Mouse (Mus musculus) heart, embryonic 11.5 days (tissue): Measurements from ENCODE around the gene Bco1. TPM values are rescaled to one million over a fixed set of nuclear protein-coding genes. Genes with fewer than 3 reads are reported as not detected.

Source experiments
- ATAC-seq: fragments of 200-750 bp; cut with Nextera tagmentation; replicated peaks from 2 replicates; pipeline ENCODE4 v1.8.0; 2017; ENCODE audit warnings: moderate library complexity; ENCODE audit not compliant: insufficient number of reproducible peaks, low FRiP score, low TSS enrichment
- H3K27ac ChIP-seq: fragments of 300-500 bp; sonication (generic); 2 replicates; pipeline ENCODE4 v1.5.1; 2014; ENCODE audit warnings: mild to moderate bottlenecking, low read depth, low read length
- H3K27me3 ChIP-seq: fragments of 300-500 bp; sonication (generic); 2 replicates; pipeline ENCODE4 v1.6.1; 2014; ENCODE audit warnings: mild to moderate bottlenecking, low read length, mixed read lengths; ENCODE audit not compliant: control insufficient read depth, insufficient read depth
- H3K36me3 ChIP-seq: fragments of 300-500 bp; sonication (generic); 2 replicates; pipeline ENCODE4 v1.6.1; 2014; ENCODE audit warnings: mild to moderate bottlenecking, low read length, moderate library complexity, mixed read lengths; ENCODE audit not compliant: control insufficient read depth, insufficient read depth
- H3K4me1 ChIP-seq: fragments of 300-500 bp; sonication (generic); 2 replicates; pipeline ENCODE4 v1.6.1; 2014; ENCODE audit warnings: low read length; ENCODE audit not compliant: control insufficient read depth, insufficient read depth
- H3K4me2 ChIP-seq: fragments of 300-500 bp; sonication (generic); 2 replicates; pipeline ENCODE4 v1.6.1; 2014; ENCODE audit warnings: mild to moderate bottlenecking, moderate library complexity
- H3K4me3 ChIP-seq: fragments of 300-500 bp; sonication (generic); 2 replicates; pipeline ENCODE4 v1.5.1; 2014; ENCODE audit warnings: low read depth, low read length
- H3K9ac ChIP-seq: fragments of 300-500 bp; sonication (generic); 2 replicates; pipeline ENCODE4 v1.6.1; 2014; ENCODE audit warnings: mild to moderate bottlenecking, low read depth, low read length, moderate library complexity
- H3K9me3 ChIP-seq: fragments of 300-500 bp; sonication (generic); replicated peaks from 2 replicates; pipeline ENCODE4 v1.6.1; 2016; ENCODE audit warnings: low read length; ENCODE audit not compliant: control insufficient read depth
- WGBS: fragments of 180-500 bp; shearing (Covaris S2); extraction: QIAGEN DNeasy Blood & Tissue Kit; methylation state at CpG from one replicate; pipeline ENCODE4 v1.1.7; 2014; ENCODE audit not compliant: insufficient replicate concordance; 5-methylcytosine and 5-hydroxymethylcytosine counted together
- polyA plus RNA-seq: library from polyadenylated mRNA; unstranded; fragments of >200 nt; fragmentation: Nextera tagmentation; extraction: Ambion mirVana; gene quantifications from 2 replicates; pipeline ENCODE4 v1.2.1, GENCODE M21; 2014

Gene Bco1
- polyA plus RNA-seq, 1 experiment from 2014 or later: 0.49 TPM

DNA sequence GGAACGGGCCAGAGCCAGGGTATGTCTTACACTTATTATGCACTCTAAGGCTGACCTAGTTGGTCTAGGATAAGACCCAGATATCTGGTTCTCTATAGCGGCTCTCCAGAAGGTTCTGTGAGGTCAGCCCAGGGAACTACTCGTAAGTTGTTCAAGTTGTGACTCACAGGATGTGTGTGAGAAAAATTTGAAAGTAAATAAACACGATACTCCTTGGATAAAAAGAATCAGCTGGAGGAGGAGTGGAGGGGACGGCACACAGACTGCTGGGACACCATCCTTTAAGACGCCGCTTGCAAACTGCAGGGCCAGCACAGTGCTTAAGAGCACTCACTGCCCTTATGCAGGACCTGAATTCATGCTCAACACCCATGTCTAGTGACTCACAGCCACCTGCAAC, 81.6 kb downstream of the Bco1 start:
- no peaks in the 10 kb centered on the region for H3K36me3 ChIP-seq
- no peak for ATAC-seq
- WGBS: 86% methylated on average over 7 of the region's 7 CpGs
- H3K4me3 ChIP-seq: no peak overlapping the region
- 0 out of 2 replicates have a peak, but pooled peaks cover 5% of the 10 kb centered on the region for H3K4me1 ChIP-seq
- no peak overlapping the region for H3K9ac ChIP-seq
- H3K27me3 ChIP-seq: no peaks in the 10 kb centered on the region
- H3K9me3 ChIP-seq: no peaks in the 10 kb centered on the region
- H3K27ac ChIP-seq: no peak overlapping the region
- H3K4me2 ChIP-seq: no peak overlapping the region

DNA sequence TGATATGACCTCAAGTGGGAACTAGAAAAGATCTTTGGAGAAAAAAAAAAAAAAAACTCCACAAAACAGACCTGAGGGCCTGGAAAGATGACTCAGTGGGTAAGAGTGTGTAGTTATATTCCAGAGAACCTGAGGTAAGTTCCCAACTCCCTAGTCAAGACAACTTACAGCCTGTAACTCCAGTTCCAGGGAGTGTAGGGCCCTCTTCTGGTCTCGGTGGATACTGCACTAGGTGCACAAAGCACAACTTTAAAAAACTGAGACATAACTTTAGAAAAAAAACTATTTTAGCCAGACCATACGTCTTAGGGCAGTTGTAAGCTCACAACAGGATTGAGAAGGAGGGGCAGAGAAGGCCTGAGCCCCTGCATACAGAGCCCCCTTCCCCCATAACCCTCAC, 82.4 kb downstream of the Bco1 start:
- no peak for ATAC-seq
- H3K27ac ChIP-seq: no peak overlapping the region
- no peaks in the 10 kb centered on the region for H3K36me3 ChIP-seq
- H3K4me2 ChIP-seq: no peak overlapping the region
- H3K4me1 ChIP-seq: no peaks in the 10 kb centered on the region
- H3K9ac ChIP-seq: no peak overlapping the region
- no peaks in the 10 kb centered on the region for H3K9me3 ChIP-seq
- no peak overlapping the region for H3K4me3 ChIP-seq
- H3K27me3 ChIP-seq: no peaks in the 10 kb centered on the region
- WGBS: 75% methylated on average over 2 of the region's 2 CpGs

DNA sequence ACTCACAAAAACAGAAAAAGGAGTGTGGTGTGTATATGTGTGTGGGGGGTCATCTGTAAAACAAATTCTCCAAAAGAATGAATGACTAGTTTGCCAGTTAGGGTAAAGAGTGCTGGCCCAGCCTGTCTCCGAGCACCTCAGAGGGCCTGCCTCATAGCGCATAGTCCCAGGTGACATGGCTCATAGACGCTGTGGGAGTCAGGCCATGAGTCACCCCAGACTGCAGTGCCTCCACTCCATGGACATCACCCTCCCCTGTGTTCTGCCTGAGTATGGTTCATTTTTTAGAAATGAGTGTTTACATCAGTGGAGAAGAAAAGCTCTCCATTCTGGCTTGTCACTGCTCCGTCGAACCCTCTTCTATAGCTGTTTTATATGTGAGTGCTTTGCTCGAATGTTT, 83.0 kb downstream of the Bco1 start:
- H3K27ac ChIP-seq: no peak overlapping the region
- no peak overlapping the region for H3K9ac ChIP-seq
- H3K4me2 ChIP-seq: no peak overlapping the region
- no peak overlapping the region for H3K4me3 ChIP-seq
- no peaks in the 10 kb centered on the region for H3K9me3 ChIP-seq
- H3K4me1 ChIP-seq: no peaks in the 10 kb centered on the region
- 87% methylated on average over 6 of the region's 6 CpGs for WGBS
- H3K36me3 ChIP-seq: no peaks in the 10 kb centered on the region
- no peaks in the 10 kb centered on the region for H3K27me3 ChIP-seq
- ATAC-seq: no peak

DNA sequence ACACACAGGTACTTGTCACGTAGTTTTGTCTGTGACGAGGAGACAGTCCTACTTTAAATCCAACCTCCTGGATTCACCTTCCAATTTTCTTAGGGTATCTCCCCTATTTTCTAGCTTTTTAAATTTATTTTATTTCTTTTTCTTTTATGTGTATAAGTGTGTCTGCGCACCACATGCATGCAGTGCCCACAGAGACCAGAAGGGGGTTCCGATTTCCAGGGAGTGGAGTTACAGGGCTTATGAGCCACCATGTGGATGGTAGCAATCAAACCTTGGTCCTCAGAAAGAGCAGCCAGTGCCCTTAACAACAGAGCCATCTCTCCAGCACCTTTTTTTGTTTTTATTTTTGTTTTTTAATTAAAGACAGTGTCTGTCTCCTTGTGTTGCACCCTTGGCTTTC, 87.1 kb downstream of the Bco1 start:
- no peak overlapping the region for H3K27ac ChIP-seq
- H3K4me1 ChIP-seq: no peaks in the 10 kb centered on the region
- no peak overlapping the region for H3K9ac ChIP-seq
- H3K27me3 ChIP-seq: no peaks in the 10 kb centered on the region
- H3K36me3 ChIP-seq: no peaks in the 10 kb centered on the region; the same call in 1 of the 2 replicates
- no peak for ATAC-seq
- 98% methylated on average over 4 of the region's 4 CpGs for WGBS
- no peaks in the 10 kb centered on the region for H3K9me3 ChIP-seq
- no peak overlapping the region for H3K4me3 ChIP-seq
- H3K4me2 ChIP-seq: no peak overlapping the region

Other genes starting within 250 kb of the Bco1 start
- gene Cmc2, start 174.4 kb upstream of the Bco1 start, polyA plus RNA-seq: 102 and 113 TPM in 2 replicates
- 32.8 and 34.0 TPM in 2 replicates for gene Cenpn, start 174.1 kb upstream of the Bco1 start, polyA plus RNA-seq
- 8.9 and 10.5 TPM in 2 replicates for gene Atmin, start 152.5 kb upstream of the Bco1 start, polyA plus RNA-seq
- gene 1700030J22Rik, start 116.9 kb upstream of the Bco1 start, polyA plus RNA-seq: 0.66 and 0.83 TPM in 2 replicates
- gene Gcsh, start 102.3 kb upstream of the Bco1 start, polyA plus RNA-seq: 91.7 and 95.2 TPM in 2 replicates
- 0.03 TPM in 1 of 2 replicates, not detected in the other for gene Pkd1l2, start 13.4 kb upstream of the Bco1 start, polyA plus RNA-seq
- gene Gan, start 62.3 kb downstream of the Bco1 start, polyA plus RNA-seq: 1.4 and 1.7 TPM in 2 replicates
- gene Cmip, start 161.2 kb downstream of the Bco1 start, polyA plus RNA-seq: 8.6 and 9.2 TPM in 2 replicates